Mouse (Mus musculus): ENCODE measurements around the gene Gba. TPM values are rescaled to one million over a fixed set of nuclear protein-coding genes. Genes with fewer than 3 reads are reported as not detected.

The Gba gene
- polyA plus RNA-seq, 1 experiment from 2014 or later = 26.3 TPM

- 32% methylated on average over 7 of the region's 7 CpGs for WGBS (ENCODE audit: insufficient replicate concordance)
Observed at GRCm38 (mm10) chr3:89231345-89231744, 28.6 kb downstream of the Gba start.

GRCm38 (mm10) chr3:89231772-89232275, 29.1 kb downstream of the Gba start:
- peaks cover 15% of the 10 kb centered on the region for H3K4me1 ChIP-seq (ENCODE audit: insufficient read depth)
- H3K9me3 ChIP-seq (ENCODE audit: low read length) = no peaks in the 10 kb centered on the region
- TF ChIP-seq CTCF (IDR thresholded peaks at IDR 0.05; ENCODE audit: low read depth) (no peak), EP300 (IDR thresholded peaks at IDR 0.05; ENCODE audit: low read depth) (no peak)
- H3K36me3 ChIP-seq (replicated peaks; ENCODE audit: insufficient read depth, low read length) = no peaks in the 10 kb centered on the region
- peaks cover 28% of the 10 kb centered on the region for H3K27me3 ChIP-seq (ENCODE audit: insufficient read depth, low read length)
- WGBS (ENCODE audit: insufficient replicate concordance) = 76% methylated on average over 16 of the region's 16 CpGs
- ATAC-seq (no peak), DNase-seq (no peak)
- no peak overlapping the region for H3K9ac ChIP-seq (replicated peaks)
- H3K4me2 ChIP-seq (ENCODE audit: low read depth, low read length) = no peak overlapping the region
- no peak overlapping the region for H3K27ac ChIP-seq (ENCODE audit: low read depth)
- no peak overlapping the region for H3K4me3 ChIP-seq (ENCODE audit: low read depth, low read length)

More at GRCm38 (mm10) chr3:89231345-89231744, 28.6 kb downstream of the Gba start:
- no peak for DNase-seq
- TF ChIP-seq EP300 (IDR thresholded peaks at IDR 0.05; ENCODE audit: low read depth) (no peak), CTCF (IDR thresholded peaks at IDR 0.05; ENCODE audit: low read depth) (no peak)
- H3K4me2 ChIP-seq (ENCODE audit: low read depth, low read length) = no peak overlapping the region
- peaks cover 32% of the 10 kb centered on the region for H3K27me3 ChIP-seq (ENCODE audit: insufficient read depth, low read length)
- no peaks in the 10 kb centered on the region for H3K36me3 ChIP-seq (replicated peaks; ENCODE audit: insufficient read depth, low read length)
- no peak overlapping the region for H3K9ac ChIP-seq (replicated peaks)
- no peak for ATAC-seq
- no peak overlapping the region for H3K4me3 ChIP-seq (ENCODE audit: low read depth, low read length)
- H3K9me3 ChIP-seq (ENCODE audit: low read length) = no peaks in the 10 kb centered on the region
- H3K27ac ChIP-seq (ENCODE audit: low read depth) = no peak overlapping the region
- peaks cover 16% of the 10 kb centered on the region for H3K4me1 ChIP-seq (ENCODE audit: insufficient read depth)

GRCm38 (mm10) chr3:89232614-89233013, 29.9 kb downstream of the Gba start:
- Histone ChIP-seq H3K27me3 (ENCODE audit: insufficient read depth, low read length) (peaks cover 20% of the 10 kb centered on the region), H3K27ac (ENCODE audit: low read depth) (no peak overlapping the region), H3K4me2 (ENCODE audit: low read depth, low read length) (no peak overlapping the region), H3K36me3 (replicated peaks; ENCODE audit: insufficient read depth, low read length) (no peaks in the 10 kb centered on the region), H3K4me1 (ENCODE audit: insufficient read depth) (peaks cover 9% of the 10 kb centered on the region), H3K4me3 (ENCODE audit: low read depth, low read length) (no peak overlapping the region), H3K9me3 (ENCODE audit: low read length) (no peaks in the 10 kb centered on the region), H3K9ac (replicated peaks) (no peak overlapping the region)
- DNase-seq = no peak
- TF ChIP-seq CTCF (IDR thresholded peaks at IDR 0.05; ENCODE audit: low read depth) (no peak), EP300 (IDR thresholded peaks at IDR 0.05; ENCODE audit: low read depth) (no peak)
- WGBS (ENCODE audit: insufficient replicate concordance) = 61% methylated on average over 6 of the region's 6 CpGs
- ATAC-seq = no peak

- Histone ChIP-seq H3K4me1 (ENCODE audit: insufficient read depth) (peaks cover 6% of the 10 kb centered on the region; the same call in 1 of the 2 replicates), H3K9ac (replicated peaks) (no peak overlapping the region; the same call in 1 of the 2 replicates), H3K27ac (ENCODE audit: low read depth) (no peak overlapping the region), H3K4me2 (ENCODE audit: low read depth, low read length) (no peak overlapping the region), H3K4me3 (ENCODE audit: low read depth, low read length) (no peak overlapping the region), H3K9me3 (ENCODE audit: low read length) (no peaks in the 10 kb centered on the region), H3K36me3 (replicated peaks; ENCODE audit: insufficient read depth, low read length) (no peaks in the 10 kb centered on the region), H3K27me3 (ENCODE audit: insufficient read depth, low read length) (peaks cover 16% of the 10 kb centered on the region)
- DNase-seq (no peak), ATAC-seq (peak; percentile 19; the same call in 1 of the 2 replicates)
- 0 out of 2 replicates have a peak, but pooled peaks have one; percentile 11 for TF ChIP-seq CTCF (IDR thresholded peaks at IDR 0.05; ENCODE audit: low read depth)
- TF ChIP-seq EP300 (IDR thresholded peaks at IDR 0.05; ENCODE audit: low read depth) = no peak
- WGBS (ENCODE audit: insufficient replicate concordance) = 34% methylated on average over 14 of the region's 14 CpGs
Observed at GRCm38 (mm10) chr3:89233562-89234110, 30.9 kb downstream of the Gba start.

GRCm38 (mm10) chr3:89236516-89236915, 33.8 kb downstream of the Gba start:
- Histone ChIP-seq H3K27me3 (ENCODE audit: insufficient read depth, low read length) (peaks cover 6% of the 10 kb centered on the region; the same call in 1 of the 2 replicates), H3K4me1 (ENCODE audit: insufficient read depth) (peaks cover 6% of the 10 kb centered on the region; the same call in 1 of the 2 replicates), H3K9me3 (ENCODE audit: low read length) (no peaks in the 10 kb centered on the region), H3K4me2 (ENCODE audit: low read depth, low read length) (no peak overlapping the region), H3K27ac (ENCODE audit: low read depth) (no peak overlapping the region), H3K4me3 (ENCODE audit: low read depth, low read length) (no peak overlapping the region), H3K36me3 (replicated peaks; ENCODE audit: insufficient read depth, low read length) (no peaks in the 10 kb centered on the region), H3K9ac (replicated peaks) (no peak overlapping the region)
- TF ChIP-seq CTCF (IDR thresholded peaks at IDR 0.05; ENCODE audit: low read depth) = no peak
- no peak for TF ChIP-seq EP300 (IDR thresholded peaks at IDR 0.05; ENCODE audit: low read depth)
- ATAC-seq = no peak
- 87% methylated on average over 10 of the region's 10 CpGs for WGBS (ENCODE audit: insufficient replicate concordance)
- DNase-seq = no peak

GRCm38 (mm10) chr3:89237682-89238081, 35.0 kb downstream of the Gba start:
- Histone ChIP-seq H3K27me3 (ENCODE audit: insufficient read depth, low read length) (no peaks in the 10 kb centered on the region), H3K9ac (replicated peaks) (no peak overlapping the region), H3K27ac (ENCODE audit: low read depth) (no peak overlapping the region), H3K4me2 (ENCODE audit: low read depth, low read length) (no peak overlapping the region), H3K4me1 (ENCODE audit: insufficient read depth) (peaks cover 6% of the 10 kb centered on the region; the same call in 1 of the 2 replicates), H3K9me3 (ENCODE audit: low read length) (no peaks in the 10 kb centered on the region), H3K36me3 (replicated peaks; ENCODE audit: insufficient read depth, low read length) (no peaks in the 10 kb centered on the region), H3K4me3 (ENCODE audit: low read depth, low read length) (no peak overlapping the region)
- ATAC-seq = no peak
- DNase-seq = no peak
- WGBS (ENCODE audit: insufficient replicate concordance) = 83% methylated on average over 21 of the region's 21 CpGs
- TF ChIP-seq CTCF (IDR thresholded peaks at IDR 0.05; ENCODE audit: low read depth) (no peak), EP300 (IDR thresholded peaks at IDR 0.05; ENCODE audit: low read depth) (no peak)

Measured in liver, postnatal 0 days (tissue).